Mouse (Mus musculus): ENCODE results near the gene Tmem108. TPM values are rescaled to one million over a fixed set of nuclear protein-coding genes. Genes with fewer than 3 reads are reported as not detected.
A peak's percentile ranks its signal among the peaks of the same experiment; 100 is the strongest.

Tmem108 gene
- polyA plus RNA-seq, 1 experiment from 2014 or later: 33.0 TPM

GRCm38 (mm10) chr9:103646605-103647004 is 115.0 kb downstream of the Tmem108 start:
- Histone ChIP-seq H3K4me1 (peaks cover 13% of the 10 kb centered on the region; the same call in 1 of the 2 replicates), H3K36me3 (replicated peaks) (no peaks in the 10 kb centered on the region), H3K27ac (no peak overlapping the region), H3K9me3 (no peaks in the 10 kb centered on the region), H3K4me3 (no peak overlapping the region), H3K27me3 (replicated peaks) (no peaks in the 10 kb centered on the region), H3K4me2 (no peak overlapping the region), H3K9ac (no peak overlapping the region)
- 84% methylated on average over 2 of the region's 2 CpGs for WGBS
- ATAC-seq (replicated peaks): no peak

GRCm38 (mm10) chr9:103645724-103646123 is 115.9 kb downstream of the Tmem108 start:
- 91% methylated on average over 7 of the region's 7 CpGs for WGBS

DNA sequence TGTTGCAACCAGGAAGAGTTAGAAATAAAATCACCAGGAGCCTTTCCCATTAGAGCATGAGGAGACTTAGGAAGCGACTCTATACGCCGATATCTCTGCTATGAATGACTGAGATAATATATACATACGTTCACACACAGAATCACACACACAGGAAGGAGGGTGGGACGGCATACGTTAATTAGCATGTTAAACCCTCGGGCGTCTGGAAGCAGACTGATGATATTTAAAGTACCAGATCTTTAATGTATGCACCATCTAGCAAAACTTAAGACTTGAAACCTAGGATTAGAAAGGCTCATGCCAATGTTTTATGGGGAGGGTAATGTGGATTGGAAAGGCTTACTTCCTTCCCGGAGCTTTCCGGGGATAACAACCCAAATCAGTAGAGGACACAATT is 119.3 kb downstream of the Tmem108 start:
- H3K9me3 ChIP-seq: no peaks in the 10 kb centered on the region
- no peaks in the 10 kb centered on the region for H3K36me3 ChIP-seq (replicated peaks)
- no peak overlapping the region for H3K9ac ChIP-seq
- no peaks in the 10 kb centered on the region for H3K27me3 ChIP-seq (replicated peaks)
- no peak overlapping the region for H3K4me2 ChIP-seq
- H3K27ac ChIP-seq: peak overlapping the region; percentile 9; the same call in 1 of the 2 replicates
- H3K4me3 ChIP-seq: no peak overlapping the region
- H3K4me1 ChIP-seq: peaks cover 23% of the 10 kb centered on the region; the same call in 1 of the 2 replicates
- 47% methylated on average over 10 of the region's 10 CpGs for WGBS
- no peak for ATAC-seq (replicated peaks)

More at GRCm38 (mm10) chr9:103645724-103646123, 115.9 kb downstream of the Tmem108 start:
- Histone ChIP-seq H3K9me3 (no peaks in the 10 kb centered on the region), H3K27ac (no peak overlapping the region), H3K4me2 (no peak overlapping the region), H3K9ac (no peak overlapping the region), H3K4me1 (peaks cover 21% of the 10 kb centered on the region; the same call in 1 of the 2 replicates), H3K4me3 (no peak overlapping the region), H3K27me3 (replicated peaks) (no peaks in the 10 kb centered on the region), H3K36me3 (replicated peaks) (no peaks in the 10 kb centered on the region)
- no peak for ATAC-seq (replicated peaks)

DNA sequence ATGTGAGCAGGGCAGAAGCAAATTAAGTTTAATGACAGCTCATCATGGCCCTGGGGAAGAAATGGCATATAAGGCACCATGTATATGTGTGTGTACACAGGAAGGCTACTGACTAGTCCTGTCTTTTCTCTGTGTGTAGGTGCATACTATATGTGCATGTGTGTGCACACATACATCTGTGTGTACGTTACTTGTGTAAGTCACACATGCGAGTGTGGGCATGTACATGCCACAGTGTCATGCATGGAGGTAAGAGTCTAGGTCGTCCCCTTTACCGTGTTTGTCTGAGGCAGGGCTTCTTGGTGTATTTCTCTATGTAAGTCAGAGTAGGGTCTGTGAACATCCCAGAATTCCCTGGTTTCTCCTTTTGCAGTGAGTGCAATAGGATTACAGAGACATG is 120.3 kb downstream of the Tmem108 start:
- WGBS: 90% methylated on average over 4 of the region's 4 CpGs
- peaks cover 18% of the 10 kb centered on the region; the same call in 1 of the 2 replicates for H3K4me1 ChIP-seq
- ATAC-seq (replicated peaks): no peak
- no peak overlapping the region for H3K9ac ChIP-seq
- no peak overlapping the region for H3K4me2 ChIP-seq
- H3K4me3 ChIP-seq: no peak overlapping the region
- no peaks in the 10 kb centered on the region for H3K27me3 ChIP-seq (replicated peaks)
- no peaks in the 10 kb centered on the region for H3K9me3 ChIP-seq
- no peaks in the 10 kb centered on the region for H3K36me3 ChIP-seq (replicated peaks)
- H3K27ac ChIP-seq: no peak overlapping the region; the same call in 1 of the 2 replicates

DNA sequence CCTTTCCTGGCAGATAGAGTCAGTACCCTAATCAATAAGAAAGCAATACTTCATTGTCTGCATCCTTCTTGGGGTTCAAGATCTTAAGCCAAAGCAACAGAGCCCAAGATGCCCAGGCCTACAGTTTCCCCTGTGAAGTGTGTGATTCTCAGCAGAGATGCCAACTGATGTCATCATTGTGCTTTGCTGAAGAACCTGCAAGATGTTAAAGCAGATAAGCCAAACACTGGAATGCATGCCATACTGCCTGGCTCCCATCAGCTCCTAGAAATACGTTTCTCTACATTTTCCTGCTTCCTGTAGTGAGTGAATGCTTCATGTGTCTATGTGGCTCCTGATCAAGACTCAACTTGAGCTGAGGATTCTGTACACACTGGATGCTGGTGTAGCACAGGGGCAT is 122.2 kb downstream of the Tmem108 start:
- no peak overlapping the region for H3K4me2 ChIP-seq
- 0 out of 2 replicates have a peak overlapping the region, but pooled peaks have one; percentile 2 for H3K27ac ChIP-seq
- peaks cover 17% of the 10 kb centered on the region; the same call in 1 of the 2 replicates for H3K4me1 ChIP-seq
- H3K4me3 ChIP-seq: no peak overlapping the region
- H3K36me3 ChIP-seq (replicated peaks): no peaks in the 10 kb centered on the region
- 66% methylated on average over 1 of the region's 1 CpGs for WGBS
- no peaks in the 10 kb centered on the region for H3K9me3 ChIP-seq
- H3K27me3 ChIP-seq (replicated peaks): no peaks in the 10 kb centered on the region
- no peak overlapping the region for H3K9ac ChIP-seq
- ATAC-seq (replicated peaks): no peak

GRCm38 (mm10) chr9:103637451-103637850 is 124.2 kb downstream of the Tmem108 start:
- no peaks in the 10 kb centered on the region for H3K9me3 ChIP-seq
- no peak overlapping the region for H3K4me3 ChIP-seq
- peaks cover 14% of the 10 kb centered on the region; the same call in 1 of the 2 replicates for H3K4me1 ChIP-seq
- no peaks in the 10 kb centered on the region for H3K36me3 ChIP-seq (replicated peaks)
- WGBS: 80% methylated on average over 3 of the region's 3 CpGs
- H3K27ac ChIP-seq: no peak overlapping the region
- no peaks in the 10 kb centered on the region for H3K27me3 ChIP-seq (replicated peaks)
- no peak for ATAC-seq (replicated peaks)
- no peak overlapping the region for H3K4me2 ChIP-seq
- no peak overlapping the region for H3K9ac ChIP-seq

DNA sequence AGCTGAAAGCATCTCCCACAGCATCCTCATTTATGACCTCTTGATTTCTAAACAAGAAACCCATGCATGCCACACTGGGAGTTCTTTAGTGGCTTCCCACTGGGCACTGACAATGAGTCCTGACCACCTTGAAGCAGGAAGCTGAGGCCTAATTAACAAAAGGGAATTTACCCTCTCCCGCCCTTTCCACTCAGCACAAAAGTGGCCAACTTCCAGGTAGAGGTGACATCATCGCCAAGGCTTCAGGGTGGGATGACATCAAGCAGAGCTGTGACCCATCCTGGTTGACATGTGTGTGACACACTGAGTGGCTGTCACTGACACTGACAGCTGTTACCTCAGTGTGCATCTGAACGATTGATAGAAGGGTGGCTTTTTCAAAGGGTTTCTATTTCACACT is 124.8 kb downstream of the Tmem108 start:
- no peaks in the 10 kb centered on the region for H3K36me3 ChIP-seq (replicated peaks)
- no peaks in the 10 kb centered on the region for H3K27me3 ChIP-seq (replicated peaks)
- H3K9me3 ChIP-seq: no peaks in the 10 kb centered on the region
- peaks cover 14% of the 10 kb centered on the region; the same call in 1 of the 2 replicates for H3K4me1 ChIP-seq
- H3K4me3 ChIP-seq: no peak overlapping the region
- 64% methylated on average over 3 of the region's 3 CpGs for WGBS
- ATAC-seq (replicated peaks): no peak
- H3K9ac ChIP-seq: no peak overlapping the region
- no peak overlapping the region for H3K4me2 ChIP-seq
- no peak overlapping the region for H3K27ac ChIP-seq

DNA sequence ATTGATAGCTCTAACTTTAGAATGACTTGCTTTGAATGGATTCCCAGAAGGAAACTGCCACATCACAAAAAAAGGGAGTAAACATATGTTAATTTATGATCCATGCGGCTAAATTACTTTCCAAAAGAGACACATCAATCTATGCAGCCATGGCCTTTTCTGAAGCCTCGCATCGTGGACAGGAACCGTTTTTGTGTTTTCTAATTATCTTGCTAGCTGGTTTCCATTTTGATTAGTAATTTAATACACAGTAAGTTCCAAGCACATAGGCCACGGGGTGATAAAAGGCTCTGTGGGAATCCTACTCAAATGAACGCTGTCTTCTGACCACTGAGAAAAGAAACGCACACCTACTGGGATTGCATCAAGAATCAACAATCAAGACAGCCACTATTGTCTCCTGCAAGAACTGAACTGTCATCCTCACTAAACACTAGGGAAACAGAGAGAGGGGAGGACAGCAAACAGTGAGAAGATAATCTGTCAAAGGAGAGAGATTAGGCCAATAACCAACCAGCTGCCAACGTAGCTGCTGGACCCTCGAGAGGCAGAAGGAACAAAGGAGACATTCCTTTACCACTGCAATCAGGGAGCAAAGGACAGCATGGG is 132.7 kb downstream of the Tmem108 start:
- no peak overlapping the region for H3K9ac ChIP-seq
- no peak overlapping the region for H3K27ac ChIP-seq
- no peaks in the 10 kb centered on the region for H3K9me3 ChIP-seq
- H3K4me1 ChIP-seq: peaks cover 10% of the 10 kb centered on the region; the same call in 1 of the 2 replicates
- no peak overlapping the region for H3K4me2 ChIP-seq
- no peaks in the 10 kb centered on the region for H3K36me3 ChIP-seq (replicated peaks)
- ATAC-seq (replicated peaks): no peak
- 9% methylated on average over 9 of the region's 9 CpGs for WGBS
- H3K27me3 ChIP-seq (replicated peaks): no peaks in the 10 kb centered on the region
- no peak overlapping the region for H3K4me3 ChIP-seq

- H3K27ac ChIP-seq: no peak overlapping the region
- ATAC-seq (replicated peaks): no peak
- H3K9ac ChIP-seq: no peak overlapping the region
- no peak overlapping the region for H3K4me3 ChIP-seq
- no peaks in the 10 kb centered on the region for H3K36me3 ChIP-seq (replicated peaks)
- no peaks in the 10 kb centered on the region for H3K9me3 ChIP-seq
- H3K4me2 ChIP-seq: no peak overlapping the region
- WGBS: 84% methylated on average over 8 of the region's 8 CpGs
- peaks cover 10% of the 10 kb centered on the region; the same call in 1 of the 2 replicates for H3K4me1 ChIP-seq
- no peaks in the 10 kb centered on the region for H3K27me3 ChIP-seq (replicated peaks)
Measured at GRCm38 (mm10) chr9:103627404-103627900, 134.2 kb downstream of the Tmem108 start.

DNA sequence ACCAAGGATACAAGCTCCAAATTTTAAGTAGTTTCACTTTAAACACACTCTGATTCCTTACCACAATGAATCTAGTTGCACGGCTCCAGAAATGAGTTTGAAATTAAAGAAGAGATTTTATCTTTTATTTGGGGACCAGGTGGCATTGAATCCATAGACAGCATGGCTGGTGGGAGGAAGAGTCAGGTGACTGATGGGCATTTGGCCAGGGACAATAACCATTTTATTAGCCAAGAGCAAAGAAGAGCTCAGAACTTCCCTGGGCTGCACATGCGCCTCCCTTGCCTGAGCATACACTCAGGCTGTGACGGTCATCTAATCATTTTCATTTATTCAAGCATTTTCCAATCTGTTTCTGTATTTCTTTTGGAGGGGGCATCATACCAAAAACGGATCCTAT is 135.5 kb downstream of the Tmem108 start:
- Histone ChIP-seq H3K4me2 (no peak overlapping the region), H3K36me3 (replicated peaks) (no peaks in the 10 kb centered on the region), H3K9me3 (no peaks in the 10 kb centered on the region), H3K4me1 (peaks cover 10% of the 10 kb centered on the region; the same call in 1 of the 2 replicates), H3K27ac (no peak overlapping the region), H3K9ac (no peak overlapping the region), H3K4me3 (no peak overlapping the region), H3K27me3 (replicated peaks) (no peaks in the 10 kb centered on the region)
- 86% methylated on average over 4 of the region's 4 CpGs for WGBS
- no peak for ATAC-seq (replicated peaks)

GRCm38 (mm10) chr9:103624649-103625048 is 137.0 kb downstream of the Tmem108 start:
- ATAC-seq (replicated peaks): peak; percentile 56; the same call in 1 of the 2 replicates
- no peak overlapping the region for H3K4me2 ChIP-seq
- peaks cover 10% of the 10 kb centered on the region; the same call in 1 of the 2 replicates for H3K4me1 ChIP-seq
- no peaks in the 10 kb centered on the region for H3K36me3 ChIP-seq (replicated peaks)
- WGBS: 60% methylated on average over 1 of the region's 1 CpGs
- H3K9me3 ChIP-seq: no peaks in the 10 kb centered on the region
- no peaks in the 10 kb centered on the region for H3K27me3 ChIP-seq (replicated peaks)
- H3K9ac ChIP-seq: no peak overlapping the region
- no peak overlapping the region for H3K4me3 ChIP-seq
- H3K27ac ChIP-seq: no peak overlapping the region

GRCm38 (mm10) chr9:103623560-103624316 is 137.9 kb downstream of the Tmem108 start:
- Histone ChIP-seq H3K9me3 (no peaks in the 10 kb centered on the region), H3K27ac (no peak overlapping the region), H3K9ac (no peak overlapping the region), H3K36me3 (replicated peaks) (no peaks in the 10 kb centered on the region), H3K4me1 (peaks cover 4% of the 10 kb centered on the region; the same call in 1 of the 2 replicates), H3K4me3 (no peak overlapping the region), H3K4me2 (no peak overlapping the region), H3K27me3 (replicated peaks) (no peaks in the 10 kb centered on the region)
- ATAC-seq (replicated peaks): no peak
- WGBS: 72% methylated on average over 19 of the region's 19 CpGs

Data from midbrain, embryonic 15.5 days (tissue).